Mouse (Mus musculus): ENCODE measurements around the gene Dvl1.
A peak's percentile ranks its signal among the peaks of the same experiment; 100 is the strongest.

The Dvl1 gene

DNA sequence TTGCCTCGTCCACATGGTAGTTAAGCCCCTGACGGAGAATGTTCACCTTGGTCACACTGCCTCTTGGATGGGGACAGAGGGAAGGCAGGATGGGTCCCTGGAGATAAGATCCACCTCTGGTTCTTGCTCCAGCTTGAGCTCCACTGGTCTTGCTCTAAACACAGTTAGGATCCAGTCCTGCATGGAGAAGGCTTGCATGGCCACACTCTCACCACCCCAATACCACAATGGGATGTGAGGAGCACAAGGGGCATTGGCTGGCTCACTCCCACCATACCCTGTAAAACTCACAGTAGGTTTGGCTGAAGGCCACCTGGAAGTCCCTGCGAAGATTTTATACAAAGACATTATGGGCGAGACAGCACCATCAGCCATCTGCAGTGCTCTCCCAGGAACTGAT, 61.5 kb downstream of the Dvl1 start:
- DNase-seq (ENCODE audit: low spot score), result peak; percentile 1

All from ovary, adult 18-20 months (tissue).